Mouse (Mus musculus) left cerebral cortex, postnatal 10 days (tissue): ENCODE data around the gene Pde8a. TPM values are rescaled to one million over a fixed set of nuclear protein-coding genes. Genes with fewer than 3 reads are reported as not detected.
A peak's percentile ranks its signal among the peaks of the same experiment; 100 is the strongest.
"Not testable (repeated sequence)": the region's sequence is repeated elsewhere in the genome, so short reads cannot be mapped to it uniquely, and the experiment has no call there.

Experiments
- DNase-seq, 2 experiments: peaks; one replicate each; pipeline ENCODE4 v3.0.0; 2021 to 2022; ENCODE audit warnings: low spot score in 2 of 2, mixed read lengths in 1 of 2; ENCODE audit errors: extremely low spot score in 1 of 2
- intact Hi-C: fragments of 180-260 bp; cut with DNase I; formaldehyde crosslinking; loops from one replicate; pipeline ENCODE4 v1.15.1; 2025
- total RNA-seq, 2 experiments: library from RNA; stranded (reverse); gene quantifications; 2 replicates each; pipeline ENCODE4 v1.2.3; 2021

Pde8a gene
- total RNA-seq, 2 experiments from 2014 or later: 3.2 to 3.6 TPM

GRCm38 (mm10) chr7:81203576-81203975 is 9.8 kb upstream of the Pde8a start:
- DNase-seq, intact Hi-C loops: not testable (repeated sequence)

DNA sequence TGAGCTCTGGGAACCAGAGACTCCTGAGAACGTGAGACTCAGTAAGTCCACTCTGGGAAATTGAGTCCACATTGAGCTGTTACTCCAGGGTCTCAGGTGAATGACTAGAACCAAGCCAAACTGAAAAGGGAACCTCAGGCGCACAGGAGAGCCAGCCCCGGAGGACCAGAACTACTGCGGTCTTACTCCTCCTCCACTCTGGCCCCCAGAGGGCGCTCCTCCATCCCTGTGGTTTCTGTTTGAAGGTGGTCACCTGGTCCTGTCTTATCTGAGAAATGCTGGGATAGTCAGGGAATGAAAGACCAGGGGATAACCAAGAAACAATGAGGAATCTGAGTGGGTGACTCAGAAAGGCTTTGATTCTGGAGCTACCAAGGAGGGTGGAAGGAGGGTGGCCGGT is 4.5 kb upstream of the Pde8a start:
- DNase-seq: peak in 1 of 2 experiments; percentile 74
- intact Hi-C loops: no loop called here

GRCm38 (mm10) chr7:81209979-81210685 is 3.3 kb upstream of the Pde8a start:
- intact Hi-C loops: loop anchor here (5.0 kb wide), 1 partner anchor 127 kb away; no protein-coding TSS in a partner anchor
- DNase-seq: no peak

GRCm38 (mm10) chr7:81211760-81212159 is 1.6 kb upstream of the Pde8a start:
- intact Hi-C loops: loop anchor here (5.0 kb wide), 1 partner anchor 126 kb away; no protein-coding TSS in a partner anchor

GRCm38 (mm10) chr7:81212261-81212681 is 1.1 kb upstream of the Pde8a start:
- DNase-seq: peak in 1 of 2 experiments; percentile 75
- intact Hi-C loops: loop anchor here (5.0 kb wide), 1 partner anchor 125 kb away; no protein-coding TSS in a partner anchor

More at GRCm38 (mm10) chr7:81211760-81212159, 1.6 kb upstream of the Pde8a start:
- peak in 1 of 2 experiments; percentile 48 for DNase-seq

DNA sequence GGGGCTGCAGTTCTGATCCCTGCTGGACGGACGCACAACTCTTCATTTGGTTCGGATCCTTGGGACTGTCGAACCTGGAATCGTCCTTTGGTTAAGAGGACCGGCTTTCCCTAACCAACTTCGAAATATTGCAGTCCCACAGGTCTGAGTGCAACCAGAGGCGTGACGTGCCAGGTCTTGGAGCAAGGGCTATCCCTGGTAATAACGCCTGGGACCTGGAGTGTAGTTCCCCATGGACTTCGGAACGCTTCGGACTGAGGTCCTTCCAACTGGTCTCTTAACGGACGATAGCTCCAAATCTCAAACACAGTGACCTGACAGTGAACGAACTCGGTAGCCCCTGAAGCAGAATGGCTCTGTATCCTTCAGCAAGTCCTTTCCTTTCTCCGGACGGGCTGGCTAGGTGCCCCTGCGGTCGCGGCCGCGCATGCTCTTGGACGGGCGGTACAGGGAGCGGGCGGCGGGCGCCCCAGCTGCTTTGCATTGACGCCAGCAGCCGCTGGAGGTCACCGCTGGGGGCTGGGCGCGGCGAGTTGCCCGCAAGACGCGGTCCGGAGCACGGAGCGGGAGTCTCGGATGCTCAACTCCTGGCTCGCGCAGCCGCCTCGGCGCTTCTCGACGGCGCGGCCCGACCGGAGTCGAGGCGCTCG is 574 bp upstream of the Pde8a start:
- DNase-seq: peak; percentile 63 to 93
- intact Hi-C loops: loop anchor here (5.0 kb wide), 1 partner anchor 124 kb away; no protein-coding TSS in a partner anchor

- peak in 1 of 2 experiments; percentile 43 for DNase-seq
- intact Hi-C loops: loop anchor here (5.0 kb wide), 1 partner anchor 123 kb away; no protein-coding TSS in a partner anchor
These were observed 934 bp downstream of the Pde8a start for GRCm38 (mm10) chr7:81214153-81214907.

DNA sequence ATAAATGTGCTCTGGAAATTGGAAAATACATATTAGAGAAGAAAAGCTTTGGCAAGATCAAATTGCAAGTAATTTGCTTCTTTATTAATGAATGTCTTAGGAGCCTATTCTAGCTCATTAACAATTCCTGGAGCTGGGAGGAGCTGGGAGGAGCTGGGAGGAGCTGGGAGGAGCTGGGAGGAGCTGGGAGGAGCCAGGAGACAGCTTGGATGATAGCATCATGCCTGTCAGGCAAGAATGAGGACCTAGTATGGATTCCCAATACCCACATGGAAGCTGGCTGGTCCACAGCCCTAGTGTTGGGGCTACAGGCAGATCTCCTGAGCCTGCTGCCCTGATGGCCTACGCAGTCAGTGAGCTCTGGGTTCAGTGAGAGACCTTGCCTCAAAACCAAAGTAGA is 2.6 kb downstream of the Pde8a start:
- intact Hi-C loops: no loop called here
- DNase-seq: no peak

GRCm38 (mm10) chr7:81219321-81219720 is 5.9 kb downstream of the Pde8a start:
- DNase-seq: no peak
- intact Hi-C loops: no loop called here

- DNase-seq: no peak
- intact Hi-C loops: no loop called here
These were observed 7.0 kb downstream of the Pde8a start for GRCm38 (mm10) chr7:81220381-81220780.

DNA sequence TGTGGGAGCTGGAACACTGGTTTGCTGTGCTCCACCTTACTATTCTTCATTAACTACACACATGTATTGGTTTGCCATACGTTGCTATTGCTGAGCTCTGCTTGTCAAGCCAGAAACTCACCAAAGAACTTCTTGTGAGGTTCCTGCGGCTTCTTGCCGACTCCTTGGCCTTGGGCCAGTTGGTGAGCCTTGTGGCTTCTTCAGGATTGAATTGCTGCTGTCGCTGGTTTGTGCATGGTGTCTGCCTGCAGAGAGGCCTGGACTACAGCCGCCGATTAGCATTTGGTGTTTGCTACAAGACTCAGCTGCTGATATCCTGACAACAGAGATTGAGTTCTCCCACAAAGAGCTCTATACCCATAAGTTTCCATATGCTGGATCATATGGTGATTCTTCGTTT is 10.9 kb downstream of the Pde8a start:
- no peak for DNase-seq
- intact Hi-C loops: no loop called here

- no peak for DNase-seq
- intact Hi-C loops: no loop called here
These were observed 16.8 kb downstream of the Pde8a start for GRCm38 (mm10) chr7:81230091-81230792.

GRCm38 (mm10) chr7:81232674-81233073 is 19.3 kb downstream of the Pde8a start:
- DNase-seq: no peak

DNA sequence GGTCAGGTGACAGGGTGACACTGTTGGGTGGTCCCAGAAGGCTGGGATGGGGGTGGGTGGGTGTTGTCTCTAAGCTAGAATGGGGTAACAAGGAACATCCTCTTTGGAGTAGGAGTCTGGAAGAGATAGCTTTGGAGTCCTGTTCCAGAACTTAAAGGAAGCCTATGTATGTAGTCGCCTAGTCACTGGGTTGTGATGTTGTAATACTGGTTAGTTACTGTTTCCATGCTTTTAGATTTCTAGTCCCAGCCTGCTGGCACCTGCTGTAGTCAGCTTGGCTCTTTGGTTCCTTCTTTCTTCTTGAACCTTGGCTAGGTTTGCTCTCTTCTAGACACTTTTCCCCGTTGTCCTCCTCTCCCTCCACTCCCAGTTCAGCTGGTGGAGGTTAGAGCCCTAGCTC is 21.7 kb downstream of the Pde8a start:
- intact Hi-C loops: no loop called here

More at GRCm38 (mm10) chr7:81232674-81233073, 19.3 kb downstream of the Pde8a start:
- intact Hi-C loops: no loop called here

GRCm38 (mm10) chr7:81235600-81236223 is 22.3 kb downstream of the Pde8a start:
- no peak for DNase-seq

More for the DNA sequence above, 21.7 kb downstream of the Pde8a start:
- no peak for DNase-seq

GRCm38 (mm10) chr7:81243361-81243760 is 30.0 kb downstream of the Pde8a start:
- no peak for DNase-seq
- intact Hi-C loops: no loop called here

More at GRCm38 (mm10) chr7:81235600-81236223, 22.3 kb downstream of the Pde8a start:
- intact Hi-C loops: no loop called here

- DNase-seq: no peak
- intact Hi-C loops: no loop called here
These were observed 36.5 kb downstream of the Pde8a start for GRCm38 (mm10) chr7:81249854-81250279.

DNA sequence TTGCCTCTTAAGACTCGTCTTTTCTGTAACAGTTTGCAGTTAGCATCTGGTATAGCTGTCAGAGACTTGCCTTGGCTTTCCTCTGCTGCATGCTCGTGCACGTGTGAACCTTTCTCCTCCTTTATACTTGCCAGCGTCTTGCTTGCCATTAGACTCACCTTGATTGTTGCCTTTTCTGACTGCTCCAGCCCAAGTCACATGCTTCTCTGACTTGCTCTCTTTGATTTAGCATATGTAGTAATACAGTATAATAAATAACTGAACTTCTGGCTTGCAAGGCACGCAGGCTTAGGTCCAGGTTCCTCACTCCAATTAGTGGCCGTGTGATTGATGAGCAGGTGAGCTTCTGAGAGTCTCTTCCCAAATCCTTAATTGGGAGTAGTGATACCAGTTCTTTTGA is 37.2 kb downstream of the Pde8a start:
- intact Hi-C loops: no loop called here

More for the DNA sequence above, 37.2 kb downstream of the Pde8a start:
- DNase-seq: no peak
